Mouse (Mus musculus) left cerebral cortex, adult 9 months (tissue): ENCODE measurements around the gene Focad.

Source experiments
- DNase-seq, 2 experiments: peaks; one replicate each; pipeline ENCODE4 v3.0.0; 2022; ENCODE audit warnings: low spot score in 2 of 2

Focad gene

DNA sequence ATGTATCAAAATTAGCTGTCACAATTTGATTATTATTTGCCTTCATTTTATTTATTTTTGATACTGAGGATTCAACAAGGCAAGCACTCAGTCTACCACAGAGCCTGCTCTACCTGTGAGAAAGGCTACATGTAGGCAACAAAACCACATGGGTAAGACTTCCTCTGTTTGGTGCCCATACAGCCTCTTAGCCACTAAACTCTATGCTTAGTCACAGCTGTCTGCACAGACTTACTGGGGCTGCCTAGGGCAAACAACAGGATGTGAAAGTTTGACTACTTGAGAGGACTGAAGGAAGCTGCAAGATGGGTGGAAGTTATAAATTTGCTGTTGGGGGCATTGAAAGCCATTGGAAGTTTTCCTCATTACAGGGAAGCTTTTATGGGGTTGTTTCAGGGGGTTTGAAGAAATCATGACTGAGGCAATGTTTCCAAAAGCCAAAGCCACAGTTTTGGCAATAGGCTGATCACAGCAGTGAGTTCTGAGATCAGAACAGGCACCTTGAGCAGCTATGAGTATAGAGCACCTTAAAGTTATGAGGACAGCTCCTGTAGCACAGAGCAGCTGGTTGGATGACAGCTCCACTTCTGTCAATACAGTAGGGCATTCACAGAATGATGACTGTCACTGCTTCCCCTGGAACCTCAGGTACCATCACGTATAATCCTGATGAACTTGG, 355.8 kb downstream of the Focad start:
- no peak for DNase-seq

GRCm38 (mm10) chr4:88458093-88458492, 363.7 kb downstream of the Focad start:
- no peak for DNase-seq

DNA sequence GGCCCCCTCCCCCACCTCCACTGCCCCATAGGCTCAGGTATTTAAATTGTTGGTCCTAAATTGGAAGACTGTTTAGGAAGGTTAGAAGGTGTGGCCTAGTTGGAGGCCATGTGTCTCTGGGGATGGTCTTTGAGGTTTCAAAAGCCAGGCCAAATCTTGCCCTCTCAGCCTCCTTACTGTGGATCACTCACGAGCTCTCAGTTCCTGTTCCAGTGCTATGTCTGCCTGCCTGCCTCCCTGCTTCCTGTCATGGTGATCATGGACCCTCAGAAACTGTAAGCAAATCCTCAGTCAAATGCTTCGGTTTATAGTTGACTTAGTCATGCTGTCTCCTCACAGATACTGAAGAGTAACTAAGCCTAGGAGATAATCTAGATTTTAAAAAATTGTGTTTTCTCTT, 364.2 kb downstream of the Focad start:
- DNase-seq: no peak
